Mouse (Mus musculus) heart, embryonic 13.5 days (tissue): Measurements from ENCODE around the gene Nudt4. TPM values are rescaled to one million over a fixed set of nuclear protein-coding genes. Genes with fewer than 3 reads are reported as not detected.

Experiments used
- ATAC-seq: fragments of 200-750 bp; cut with Nextera tagmentation; 2 replicates; pipeline ENCODE4 v1.8.0; 2017; ENCODE audit warnings: moderate TSS enrichment; ENCODE audit not compliant: insufficient number of reproducible peaks, low FRiP score, low TSS enrichment; ENCODE audit errors: extremely low read depth
- H3K27ac ChIP-seq: fragments of 300-500 bp; sonication (generic); replicated peaks from 2 replicates; pipeline ENCODE4 v1.5.1; 2015; ENCODE audit warnings: moderate library complexity, mild to moderate bottlenecking, inconsistent platforms
- H3K27me3 ChIP-seq: fragments of 300-500 bp; sonication (generic); replicated peaks from 2 replicates; pipeline ENCODE4 v1.6.1; 2015; ENCODE audit warnings: mild to moderate bottlenecking, inconsistent platforms
- H3K36me3 ChIP-seq: fragments of 300-500 bp; sonication (generic); 2 replicates; pipeline ENCODE4 v1.6.1; 2015; ENCODE audit warnings: mild to moderate bottlenecking, inconsistent platforms
- H3K4me1 ChIP-seq: fragments of 300-500 bp; sonication (generic); 2 replicates; pipeline ENCODE4 v1.6.1; 2015; ENCODE audit warnings: inconsistent platforms
- H3K4me2 ChIP-seq: fragments of 300-500 bp; sonication (generic); 2 replicates; pipeline ENCODE4 v1.6.1; 2015; ENCODE audit warnings: inconsistent platforms, mild to moderate bottlenecking, moderate library complexity
- H3K4me3 ChIP-seq: fragments of 300-500 bp; sonication (generic); 2 replicates; pipeline ENCODE4 v1.5.1; 2015; ENCODE audit warnings: moderate library complexity, mild to moderate bottlenecking, inconsistent platforms
- H3K9ac ChIP-seq: fragments of 300-500 bp; sonication (generic); 2 replicates; pipeline ENCODE4 v1.6.1; 2015; ENCODE audit warnings: inconsistent platforms, mild to moderate bottlenecking, moderate library complexity
- H3K9me3 ChIP-seq: fragments of 300-500 bp; sonication (generic); 2 replicates; pipeline ENCODE4 v1.6.1; 2016; ENCODE audit warnings: inconsistent platforms
- WGBS: fragments of 180-500 bp; shearing (Covaris S2); methylation state at CpG from one replicate; pipeline ENCODE4 v1.1.7; 2015; ENCODE audit warnings: mixed read lengths; 5-methylcytosine and 5-hydroxymethylcytosine counted together
- polyA plus RNA-seq: library from polyadenylated mRNA; unstranded; fragments of >200 nt; fragmentation: Nextera tagmentation; extraction: Ambion mirVana; gene quantifications from 2 replicates; pipeline ENCODE4 v1.2.1, GENCODE M21; 2015

The Nudt4 gene
- polyA plus RNA-seq, 1 experiment from 2014 or later, result 107 TPM

DNA sequence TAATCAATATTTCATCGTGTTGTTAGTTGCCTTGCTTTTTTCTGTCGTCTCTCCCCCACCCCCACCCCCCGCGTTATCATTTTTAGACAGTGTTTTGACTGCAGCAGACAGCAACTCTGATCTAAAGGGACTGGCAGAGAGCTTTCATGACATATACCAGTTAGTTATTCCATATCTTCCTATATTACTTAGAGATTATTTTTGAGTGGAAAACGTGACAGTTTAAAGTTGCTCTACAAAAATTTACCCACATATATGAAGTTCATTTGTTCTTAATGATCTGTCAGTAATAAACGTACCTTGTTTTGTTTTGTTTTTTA, 27.8 kb downstream of the Nudt4 start:
- H3K9me3 ChIP-seq, result no peaks in the 10 kb centered on the region
- no peak overlapping the region for H3K9ac ChIP-seq
- H3K4me1 ChIP-seq, result peaks cover 77% of the 10 kb centered on the region
- WGBS, result 60% methylated on average over 6 of the region's 6 CpGs
- no peak for ATAC-seq
- no peaks in the 10 kb centered on the region for H3K27me3 ChIP-seq
- H3K27ac ChIP-seq, result no peak overlapping the region
- H3K4me3 ChIP-seq, result no peak overlapping the region
- H3K4me2 ChIP-seq, result no peak overlapping the region
- no peaks in the 10 kb centered on the region for H3K36me3 ChIP-seq

DNA sequence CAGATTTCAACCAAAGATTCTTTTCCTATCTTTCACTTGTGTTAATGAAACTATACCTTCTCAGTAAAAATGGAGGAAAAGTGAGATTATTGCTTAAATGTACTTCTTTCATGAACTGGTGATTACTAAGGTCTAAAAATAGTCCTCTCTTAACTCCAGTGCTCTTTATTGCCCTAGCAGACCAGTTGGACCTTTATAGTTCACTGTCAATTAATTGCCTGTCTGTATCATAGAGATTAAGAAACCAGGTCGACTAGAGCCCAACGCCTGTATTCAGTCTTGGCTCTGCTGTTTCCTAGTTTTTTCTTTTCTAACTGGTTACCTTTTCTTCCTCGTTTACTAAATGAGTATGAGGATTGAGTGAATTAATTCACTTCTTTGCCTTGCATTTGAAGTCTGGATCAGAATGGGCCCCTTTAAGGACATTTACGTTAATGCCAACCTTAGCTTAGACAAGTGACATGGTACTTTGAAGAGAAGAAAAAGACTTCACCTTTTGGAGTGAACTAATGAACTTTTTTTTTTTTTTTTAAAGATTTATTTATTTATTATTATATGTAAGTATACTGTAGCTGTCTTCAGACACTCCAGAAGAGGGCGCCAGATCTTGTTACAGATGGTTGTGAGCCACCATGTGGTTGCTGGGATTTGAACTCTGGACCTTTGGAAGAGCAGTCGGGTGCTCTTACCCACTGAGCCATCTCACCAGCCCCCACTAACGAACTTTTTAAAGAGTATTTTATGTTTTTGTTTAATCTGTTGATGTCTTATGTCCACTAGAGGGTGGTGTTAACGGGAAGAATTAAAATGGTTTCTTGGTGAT, 28.3 kb downstream of the Nudt4 start:
- Histone ChIP-seq H3K9me3 (no peaks in the 10 kb centered on the region), H3K36me3 (no peaks in the 10 kb centered on the region), H3K4me1 (peaks cover 80% of the 10 kb centered on the region), H3K9ac (no peak overlapping the region), H3K4me2 (no peak overlapping the region), H3K4me3 (no peak overlapping the region), H3K27ac (peak overlapping the region; percentile 39; the same call in 1 of the 2 replicates), H3K27me3 (no peaks in the 10 kb centered on the region)
- ATAC-seq, result no peak
- 82% methylated on average over 8 of the region's 8 CpGs for WGBS

DNA sequence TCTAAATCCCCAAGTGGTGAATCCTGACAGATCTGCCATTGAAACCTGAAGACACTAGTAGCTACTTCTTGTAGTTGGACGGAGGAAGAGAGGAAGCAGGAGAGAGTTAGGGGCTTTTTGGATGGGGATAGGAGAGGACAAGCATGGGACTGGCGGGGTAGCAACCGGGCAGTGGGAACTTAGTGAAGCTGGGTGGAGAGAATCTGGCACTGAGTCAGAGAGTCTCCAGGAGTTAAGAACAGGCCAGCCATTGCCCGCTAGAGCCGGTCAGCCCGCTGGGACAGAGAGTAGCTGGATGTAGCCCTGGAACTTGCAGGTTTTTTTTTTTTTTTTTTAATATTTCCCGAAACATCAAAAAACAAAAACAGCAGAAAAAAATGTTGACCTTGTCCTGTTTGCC, 30.6 kb downstream of the Nudt4 start:
- WGBS, result 72% methylated on average over 7 of the region's 7 CpGs
- peak overlapping the region; percentile 30 for H3K27ac ChIP-seq
- H3K4me3 ChIP-seq, result no peak overlapping the region
- no peaks in the 10 kb centered on the region for H3K27me3 ChIP-seq
- H3K36me3 ChIP-seq, result no peaks in the 10 kb centered on the region
- H3K4me2 ChIP-seq, result no peak overlapping the region
- H3K9me3 ChIP-seq, result no peaks in the 10 kb centered on the region
- H3K4me1 ChIP-seq, result peaks cover 82% of the 10 kb centered on the region
- no peak overlapping the region for H3K9ac ChIP-seq
- ATAC-seq, result no peak

DNA sequence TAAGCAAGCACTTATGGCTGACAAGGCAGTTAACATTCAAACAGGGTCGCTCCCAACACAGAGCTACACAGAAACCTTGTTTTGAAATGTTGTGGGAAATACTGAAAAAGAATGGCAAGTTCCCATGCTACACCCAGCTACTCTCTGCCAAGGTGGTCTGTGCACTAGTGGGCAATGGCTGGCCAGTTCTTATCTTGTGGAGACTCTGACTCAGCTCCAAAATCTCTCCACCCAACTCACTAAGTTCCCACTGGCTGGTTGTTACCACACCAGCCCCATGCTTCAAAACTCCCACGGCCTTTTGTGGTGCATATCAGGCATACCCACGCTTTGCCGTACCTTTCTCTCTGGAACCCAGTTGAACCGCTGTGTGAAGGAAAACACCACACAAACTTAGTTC, 31.0 kb downstream of the Nudt4 start:
- 64% methylated on average over 5 of the region's 5 CpGs for WGBS
- Histone ChIP-seq H3K4me2 (no peak overlapping the region), H3K27me3 (no peaks in the 10 kb centered on the region), H3K27ac (peak overlapping the region; percentile 30), H3K9me3 (no peaks in the 10 kb centered on the region), H3K36me3 (no peaks in the 10 kb centered on the region), H3K4me3 (no peak overlapping the region), H3K4me1 (peaks cover 81% of the 10 kb centered on the region), H3K9ac (no peak overlapping the region)
- no peak for ATAC-seq

DNA sequence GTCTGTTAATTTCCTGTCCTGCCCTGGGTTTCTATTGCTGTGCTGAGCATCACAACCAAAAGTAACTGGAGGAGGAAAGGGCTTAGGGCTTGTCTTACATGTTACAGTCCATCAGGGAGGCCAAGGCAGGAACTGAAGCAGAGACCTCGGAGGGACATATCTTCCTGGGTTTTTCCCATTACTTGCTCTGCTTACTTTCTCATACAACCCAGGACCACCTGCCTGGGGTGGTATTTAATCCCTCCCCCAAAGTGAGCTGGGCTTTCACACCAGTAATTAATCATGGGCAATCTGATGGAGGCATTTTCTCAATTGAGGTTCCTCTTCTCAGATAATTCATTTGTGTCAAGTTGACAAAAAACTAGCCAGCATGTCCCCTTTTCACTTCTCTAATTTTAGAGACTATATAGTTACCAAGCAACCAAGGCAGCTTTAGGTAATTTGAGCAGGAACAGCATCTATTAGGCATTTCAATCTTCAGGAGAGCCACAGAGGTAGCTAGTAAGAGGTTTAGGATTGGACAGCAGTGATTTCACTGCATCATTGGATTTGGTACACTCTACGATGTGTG, 33.3 kb downstream of the Nudt4 start:
- peaks cover 87% of the 10 kb centered on the region for H3K4me1 ChIP-seq
- no peak overlapping the region for H3K4me2 ChIP-seq
- no peak overlapping the region for H3K9ac ChIP-seq
- H3K4me3 ChIP-seq, result no peak overlapping the region
- no peaks in the 10 kb centered on the region for H3K36me3 ChIP-seq
- H3K27me3 ChIP-seq, result no peaks in the 10 kb centered on the region
- no peak for ATAC-seq
- no peaks in the 10 kb centered on the region for H3K9me3 ChIP-seq
- no peak overlapping the region for H3K27ac ChIP-seq
- 69% methylated on average over 2 of the region's 2 CpGs for WGBS

DNA sequence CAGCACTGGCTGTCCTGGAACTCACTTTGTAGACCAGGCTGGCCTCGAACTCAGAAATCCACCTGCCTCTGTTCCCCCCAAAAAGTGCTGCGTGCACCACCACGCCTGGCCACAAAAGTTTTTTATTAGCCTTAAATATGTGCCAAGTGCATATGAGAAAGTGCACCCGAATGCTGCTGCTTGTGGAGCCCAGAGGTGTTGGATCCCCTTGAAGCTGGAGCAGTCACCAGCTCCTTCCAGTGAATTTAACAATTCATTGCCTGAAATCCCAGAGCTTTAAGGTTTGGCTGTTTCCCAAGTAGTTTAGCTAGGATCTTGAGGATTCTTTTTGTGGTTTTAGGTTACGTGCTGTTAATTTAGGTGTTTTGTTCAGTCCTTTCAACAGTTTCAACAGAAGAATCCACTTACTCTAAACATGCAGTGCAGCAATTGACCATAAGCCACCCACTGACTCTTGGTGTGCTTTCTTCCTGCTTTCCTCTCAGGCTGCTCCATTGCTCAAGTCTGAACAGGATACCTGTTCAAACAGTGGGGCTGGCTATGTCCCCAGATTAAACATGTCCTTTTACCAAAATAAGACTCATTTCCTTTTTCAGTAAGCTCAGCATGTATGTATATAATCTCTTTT, 37.3 kb downstream of the Nudt4 start:
- Histone ChIP-seq H3K4me1 (peaks cover 64% of the 10 kb centered on the region), H3K4me2 (no peak overlapping the region), H3K9ac (no peak overlapping the region), H3K27me3 (no peaks in the 10 kb centered on the region), H3K36me3 (peaks cover 9% of the 10 kb centered on the region), H3K4me3 (no peak overlapping the region), H3K27ac (0 out of 2 replicates have a peak overlapping the region, but pooled peaks have one; percentile 17), H3K9me3 (no peaks in the 10 kb centered on the region)
- WGBS, result 83% methylated on average over 5 of the region's 5 CpGs
- ATAC-seq, result no peak

DNA sequence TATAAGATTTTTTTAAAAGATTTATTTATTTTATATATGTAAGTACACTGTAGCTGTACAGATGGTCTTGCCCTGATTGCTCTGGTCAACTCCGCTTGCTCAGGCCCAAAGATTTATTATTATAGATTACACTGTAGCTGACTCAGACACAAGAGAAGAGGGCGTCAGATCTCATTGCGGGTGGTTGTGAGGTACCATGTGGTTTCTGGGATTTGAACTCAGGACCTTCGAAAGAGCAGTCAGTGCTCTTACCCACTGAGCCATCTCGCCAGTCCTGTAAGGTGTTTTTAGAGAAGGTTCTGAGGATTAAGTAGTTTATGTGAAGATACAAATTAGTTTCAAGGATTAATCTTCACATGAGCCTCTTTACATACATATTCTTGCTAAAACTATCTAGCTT, 38.1 kb downstream of the Nudt4 start:
- Histone ChIP-seq H3K4me3 (no peak overlapping the region), H3K4me1 (peaks cover 57% of the 10 kb centered on the region), H3K27ac (no peak overlapping the region), H3K4me2 (no peak overlapping the region), H3K9me3 (no peaks in the 10 kb centered on the region), H3K9ac (no peak overlapping the region), H3K27me3 (no peaks in the 10 kb centered on the region), H3K36me3 (peaks cover 11% of the 10 kb centered on the region)
- no peak for ATAC-seq
- 86% methylated on average over 5 of the region's 5 CpGs for WGBS

DNA sequence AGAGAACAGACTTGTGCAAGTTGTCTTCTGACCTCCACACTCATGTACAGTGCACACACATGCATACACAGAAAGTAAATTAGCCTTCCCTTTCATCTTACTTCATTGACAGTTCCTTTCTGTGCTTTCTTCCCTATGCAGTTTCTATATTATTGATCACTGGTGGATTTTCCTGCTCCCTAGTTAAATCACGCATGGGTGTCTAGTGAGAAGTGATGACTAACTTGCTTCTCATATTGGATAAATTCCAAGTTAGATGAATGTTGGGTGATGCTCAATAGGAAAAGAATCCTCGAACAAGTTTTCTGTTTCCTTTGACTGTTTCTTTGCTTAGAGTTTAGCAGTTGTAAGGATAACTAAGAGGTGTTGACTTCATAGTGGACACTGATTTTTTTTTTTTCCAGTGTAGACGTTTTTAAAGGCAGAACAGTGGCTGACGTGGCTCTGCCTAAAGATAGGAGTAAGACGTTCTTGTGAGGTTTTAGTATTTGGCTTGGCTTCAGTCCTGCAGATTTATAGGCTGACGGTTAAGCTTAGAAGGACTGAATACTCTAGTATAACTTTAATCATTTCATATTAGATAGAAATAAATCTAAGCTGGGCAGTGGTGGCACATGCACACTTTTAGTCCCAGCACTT, 38.8 kb downstream of the Nudt4 start:
- ATAC-seq, result no peak
- peaks cover 51% of the 10 kb centered on the region for H3K4me1 ChIP-seq

DNA sequence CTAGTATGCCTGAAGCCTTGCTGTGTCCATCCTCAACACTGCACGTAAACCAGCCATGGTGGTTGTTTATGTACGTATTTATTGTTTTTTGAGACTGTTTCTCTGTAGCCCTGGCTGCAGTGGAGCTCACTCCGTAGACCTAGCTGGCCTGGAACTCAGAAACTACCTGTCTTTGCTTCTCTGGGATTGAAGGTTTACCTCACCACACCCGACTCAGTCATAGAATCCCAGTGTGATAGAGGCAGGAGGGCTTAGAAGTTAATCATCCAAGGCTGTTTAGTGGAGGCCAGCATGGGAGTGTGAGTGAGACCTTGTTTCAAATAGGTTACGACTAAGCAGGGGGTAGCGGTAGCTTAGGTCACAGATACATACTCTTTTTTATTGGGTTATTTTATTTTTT, 46.3 kb downstream of the Nudt4 start:
- ATAC-seq, result no peak
- H3K27me3 ChIP-seq, result no peaks in the 10 kb centered on the region
- no peak overlapping the region for H3K27ac ChIP-seq
- H3K9ac ChIP-seq, result 0 out of 2 replicates have a peak overlapping the region, but pooled peaks have one; percentile 6
- no peak overlapping the region for H3K4me3 ChIP-seq
- H3K9me3 ChIP-seq, result no peaks in the 10 kb centered on the region
- WGBS, result 88% methylated on average over 6 of the region's 6 CpGs
- H3K4me2 ChIP-seq, result no peak overlapping the region
- H3K36me3 ChIP-seq, result peaks cover 28% of the 10 kb centered on the region
- peaks cover 43% of the 10 kb centered on the region for H3K4me1 ChIP-seq

More for the DNA sequence above, 38.8 kb downstream of the Nudt4 start:
- no peaks in the 10 kb centered on the region for H3K27me3 ChIP-seq
- WGBS, result 51% methylated on average over 6 of the region's 6 CpGs
- peak overlapping the region; percentile 15; the same call in 1 of the 2 replicates for H3K27ac ChIP-seq
- H3K9me3 ChIP-seq, result no peaks in the 10 kb centered on the region
- H3K9ac ChIP-seq, result no peak overlapping the region
- H3K4me2 ChIP-seq, result no peak overlapping the region
- H3K36me3 ChIP-seq, result peaks cover 11% of the 10 kb centered on the region
- no peak overlapping the region for H3K4me3 ChIP-seq

DNA sequence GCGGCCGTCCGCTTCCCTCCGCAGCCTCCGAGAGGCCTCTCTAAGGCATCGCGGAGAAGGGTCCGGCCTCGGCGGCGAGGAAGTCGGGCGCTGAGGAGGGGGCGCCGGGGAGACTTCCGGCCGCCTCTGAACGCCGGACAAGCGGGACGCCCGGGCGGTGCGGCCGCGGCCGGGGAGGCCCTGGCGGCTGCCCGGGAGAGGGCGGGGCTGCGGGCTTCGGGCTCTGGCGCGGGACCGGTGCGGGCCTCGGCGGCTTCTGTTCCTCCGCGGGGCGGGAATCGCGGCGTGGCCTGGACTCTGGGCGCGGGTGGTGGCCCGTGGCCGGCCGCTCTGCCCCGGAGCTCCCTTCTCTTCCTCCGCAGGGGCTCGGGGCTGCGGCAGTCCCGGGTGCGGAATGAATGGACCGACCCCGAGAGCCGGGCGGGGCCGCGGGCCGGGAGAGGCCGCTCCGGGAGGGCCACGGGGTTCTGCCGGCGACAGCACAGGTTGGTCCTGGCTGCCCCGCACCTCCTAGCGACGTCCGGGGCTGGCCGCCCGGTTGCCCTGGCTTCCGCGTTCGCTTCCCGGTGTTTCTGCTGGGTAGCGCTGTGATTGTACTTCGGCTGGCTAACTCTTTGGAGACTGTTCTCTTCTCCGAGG, 48.5 kb downstream of the Nudt4 start:
- Histone ChIP-seq H3K4me2 (peak overlapping the region; percentile 80), H3K27ac (peak overlapping the region; percentile 99), H3K4me3 (peak overlapping the region; percentile 94), H3K4me1 (peaks cover 43% of the 10 kb centered on the region), H3K9me3 (no peaks in the 10 kb centered on the region), H3K36me3 (peaks cover 19% of the 10 kb centered on the region), H3K27me3 (no peaks in the 10 kb centered on the region), H3K9ac (peak overlapping the region; percentile 98)
- peak; percentile 47 for ATAC-seq
- under 1% methylated on average over 64 of the region's 80 CpGs for WGBS
